Mouse (Mus musculus) liver, adult 2 months (tissue): ENCODE measurements around the gene Sertad2.

ENCODE experiments used
- CTCF ChIP-seq: fragments of 200-500 bp; IDR thresholded peaks from 2 replicates; pipeline ENCODE4 v1.5.1; 2011; ENCODE audit warnings: low read depth, low read length, control low read depth
- POLR2A ChIP-seq: fragments of 200-500 bp; IDR thresholded peaks from 2 replicates; pipeline ENCODE4 v1.6.1; 2011; ENCODE audit warnings: low read length, control low read depth; ENCODE audit not compliant: insufficient read depth; ENCODE audit errors: extremely low read depth

GRCm38 (mm10) chr11:20605613-20606012 lies 62.6 kb downstream of the Sertad2 start:
- no peak for TF ChIP-seq CTCF
- TF ChIP-seq POLR2A: no peak
